Mouse (Mus musculus) spleen, adult 2 months (tissue): ENCODE measurements at regions not wholly inside any gene's neighbourhood (a gene's known extent, or its start where the extent isn't known, plus 50 kb on each side); places are given as distances from the start of the nearest gene placed in this dataset.

Experiments used
- DNase-seq, 2 experiments: peaks; one replicate each; pipeline versions ENCODE4 v3.0.0 to v3.0.0-alpha.2; 2012 to 2021; ENCODE audit warnings: low spot score in 2 of 2, low read depth in 1 of 2
- H3K27ac ChIP-seq: fragments of 200-500 bp; 2 replicates; pipeline ENCODE4 v1.5.1; 2012; ENCODE audit warnings: low read length, inconsistent platforms; ENCODE audit not compliant: insufficient read depth
- H3K27me3 ChIP-seq: fragments of 200-500 bp; 2 replicates; pipeline ENCODE4 v1.6.1; 2012; ENCODE audit warnings: mild to moderate bottlenecking, moderate library complexity, low read length, inconsistent platforms; ENCODE audit not compliant: control insufficient read depth, insufficient read depth
- H3K36me3 ChIP-seq: fragments of 200-500 bp; 2 replicates; pipeline ENCODE4 v1.6.1; 2012; ENCODE audit warnings: mild to moderate bottlenecking, low read length, inconsistent platforms; ENCODE audit not compliant: control insufficient read depth, insufficient read depth
- H3K4me1 ChIP-seq: fragments of 200-500 bp; 2 replicates; pipeline ENCODE4 v1.6.1; 2011; ENCODE audit warnings: inconsistent platforms; ENCODE audit not compliant: control insufficient read depth, insufficient read depth, insufficient read length
- H3K4me3 ChIP-seq: fragments of 200-500 bp; 2 replicates; pipeline ENCODE4 v1.5.1; 2011; ENCODE audit warnings: mild to moderate bottlenecking, inconsistent platforms; ENCODE audit not compliant: insufficient read depth, insufficient read length; ENCODE audit errors: extremely low read depth
- CTCF ChIP-seq: fragments of 200-500 bp; IDR thresholded peaks from 2 replicates; pipeline ENCODE4 v1.5.1; 2011; ENCODE audit warnings: mild to moderate bottlenecking, inconsistent platforms; ENCODE audit not compliant: insufficient read depth, insufficient read length, insufficient replicate concordance; ENCODE audit errors: extremely low read depth
- POLR2A ChIP-seq: fragments of 200-500 bp; IDR thresholded peaks from 2 replicates; pipeline ENCODE4 v1.6.1; 2011; ENCODE audit warnings: low read depth, low read length, inconsistent platforms
- WGBS: fragments of 180-500 bp; shearing (Covaris S2); methylation state at CpG from one replicate; pipeline ENCODE4 v1.1.7; 2018; 5-methylcytosine and 5-hydroxymethylcytosine counted together

DNA sequence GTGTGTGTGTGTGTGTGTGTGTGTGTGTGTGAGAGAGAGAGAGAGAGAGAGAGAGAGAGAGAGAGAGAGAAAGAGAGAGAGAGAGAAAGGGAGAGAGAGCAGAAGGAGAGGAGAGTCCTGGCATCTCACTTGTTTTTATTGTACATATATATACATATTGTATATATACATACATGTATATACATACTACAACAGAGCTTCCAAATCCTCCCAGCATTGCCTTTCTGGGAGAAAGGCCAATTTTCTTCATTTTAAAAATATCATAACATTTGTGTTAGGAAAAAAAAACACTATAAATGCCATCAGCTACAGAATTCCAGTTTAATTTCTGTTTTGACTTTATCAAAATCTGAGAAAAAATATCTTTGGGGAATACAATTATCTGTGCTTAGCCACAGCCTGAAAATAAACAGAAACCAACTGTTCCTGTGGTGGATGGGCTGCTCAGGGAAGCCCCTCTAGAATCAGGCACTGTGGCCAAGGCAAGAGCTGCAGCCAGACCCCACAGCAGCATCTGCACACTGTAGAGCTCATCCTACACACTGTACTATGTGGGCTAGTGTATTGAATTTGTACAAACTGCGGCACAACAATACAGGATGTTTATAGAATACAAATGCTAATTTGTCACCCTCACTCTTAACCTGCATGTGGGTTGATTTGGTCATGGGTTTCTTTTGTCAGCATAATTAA, 64.6 kb upstream of the Mgmt start:
- H3K4me1 ChIP-seq: no peaks in the 10 kb centered on the region
- H3K4me3 ChIP-seq: no peak overlapping the region
- no peaks in the 10 kb centered on the region for H3K27me3 ChIP-seq
- TF ChIP-seq CTCF (no peak), POLR2A (no peak)
- WGBS: 93% methylated on average over 1 of the region's 1 CpGs
- no peaks in the 10 kb centered on the region for H3K36me3 ChIP-seq
- DNase-seq: no peak
- no peak overlapping the region for H3K27ac ChIP-seq

DNA sequence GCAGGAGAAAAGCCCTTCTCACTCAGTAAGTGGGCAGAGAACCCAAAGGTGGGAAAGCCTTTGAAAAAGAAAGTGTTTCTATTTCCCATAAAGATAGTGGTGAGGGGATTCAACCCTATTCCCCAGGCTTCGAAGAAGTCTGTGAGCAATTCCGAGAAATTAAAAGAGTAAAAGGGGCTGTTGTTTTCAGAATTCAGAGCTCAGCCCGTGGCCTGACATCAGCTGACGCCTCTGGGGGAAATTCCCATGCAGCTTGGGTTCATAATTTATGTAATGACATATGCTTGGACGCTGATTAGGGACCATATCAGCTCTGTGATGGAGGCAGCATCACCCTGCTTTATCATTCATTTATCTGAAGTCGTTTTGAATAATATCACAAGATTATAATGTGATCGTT, 62.0 kb upstream of the Mgmt start:
- TF ChIP-seq CTCF (no peak), POLR2A (no peak)
- no peak for DNase-seq
- H3K4me3 ChIP-seq: no peak overlapping the region
- no peaks in the 10 kb centered on the region for H3K4me1 ChIP-seq
- H3K27me3 ChIP-seq: no peaks in the 10 kb centered on the region
- H3K36me3 ChIP-seq: no peaks in the 10 kb centered on the region
- no peak overlapping the region for H3K27ac ChIP-seq
- WGBS: 75% methylated on average over 7 of the region's 7 CpGs

DNA sequence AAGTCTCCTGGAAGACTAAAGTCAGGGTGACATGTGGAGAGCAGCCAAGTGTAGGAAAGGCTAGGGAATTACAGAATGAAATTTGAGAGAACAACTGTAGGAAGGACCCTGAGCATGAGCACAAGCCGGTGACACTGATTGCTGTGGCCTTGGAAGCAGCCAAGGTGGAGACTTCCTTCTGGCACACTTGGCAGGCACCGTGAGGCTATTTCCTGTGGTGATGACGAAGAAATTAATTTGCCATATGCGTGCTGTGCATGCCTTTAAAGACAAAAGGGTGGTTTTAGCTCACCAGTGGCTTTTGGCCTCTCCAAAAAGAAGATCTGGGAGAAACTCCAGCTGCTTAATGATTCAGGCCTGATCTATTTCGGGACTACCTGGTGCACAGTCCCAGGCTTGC, 55.4 kb upstream of the Mgmt start:
- DNase-seq: no peak
- H3K36me3 ChIP-seq: no peaks in the 10 kb centered on the region
- no peaks in the 10 kb centered on the region for H3K4me1 ChIP-seq
- no peak overlapping the region for H3K27ac ChIP-seq
- no peaks in the 10 kb centered on the region for H3K27me3 ChIP-seq
- TF ChIP-seq POLR2A (no peak), CTCF (no peak)
- no peak overlapping the region for H3K4me3 ChIP-seq
- WGBS: 38% methylated on average over 5 of the region's 5 CpGs

DNA sequence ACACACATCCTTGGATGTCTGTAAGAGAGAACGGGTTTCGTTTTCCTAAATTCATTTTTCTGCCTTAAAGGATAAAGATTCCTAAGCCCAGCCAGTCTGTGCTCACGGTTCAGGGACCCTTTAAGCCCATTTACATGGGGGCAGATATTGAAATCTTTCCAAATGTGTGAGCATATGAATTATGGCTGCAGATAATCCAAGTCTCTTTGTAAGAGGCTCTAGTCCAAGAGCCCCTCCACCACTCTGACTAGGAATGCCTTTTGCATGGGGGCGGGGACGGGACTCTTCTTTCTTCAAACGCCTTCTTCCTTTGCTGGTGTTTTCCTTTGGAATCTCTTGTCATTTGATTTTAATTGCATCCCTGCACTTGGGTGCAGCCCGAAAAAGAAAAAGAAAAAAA, 54.2 kb upstream of the Mgmt start:
- no peak for TF ChIP-seq CTCF
- TF ChIP-seq POLR2A: no peak
- Histone ChIP-seq H3K27ac (no peak overlapping the region), H3K4me1 (no peaks in the 10 kb centered on the region), H3K36me3 (no peaks in the 10 kb centered on the region), H3K27me3 (no peaks in the 10 kb centered on the region), H3K4me3 (no peak overlapping the region)
- no peak for DNase-seq
- 88% methylated on average over 7 of the region's 7 CpGs for WGBS

DNA sequence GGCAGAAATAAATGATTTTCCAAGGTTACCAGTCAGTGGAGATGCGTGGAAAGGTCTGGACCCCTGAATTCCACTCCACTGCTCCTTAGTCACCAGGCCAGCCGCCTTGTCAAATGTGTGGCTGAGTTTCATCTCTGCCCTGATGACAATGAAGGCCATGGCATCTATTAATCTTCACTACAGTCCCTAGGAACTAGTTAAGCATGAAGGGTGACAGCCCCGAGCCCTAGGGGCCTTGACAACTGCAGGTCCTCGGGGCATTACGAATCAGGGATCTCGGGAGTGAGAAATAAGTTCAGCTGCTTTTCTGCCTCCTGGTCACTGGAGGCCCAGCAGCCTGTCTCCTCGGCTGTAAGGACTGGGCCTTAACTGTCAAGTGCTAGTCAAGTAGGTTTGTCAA, 51.7 kb upstream of the Mgmt start:
- H3K4me3 ChIP-seq: no peak overlapping the region
- TF ChIP-seq POLR2A (no peak), CTCF (no peak)
- no peaks in the 10 kb centered on the region for H3K36me3 ChIP-seq
- no peak for DNase-seq
- H3K27me3 ChIP-seq: no peaks in the 10 kb centered on the region
- H3K27ac ChIP-seq: no peak overlapping the region
- H3K4me1 ChIP-seq: no peaks in the 10 kb centered on the region
- WGBS: 92% methylated on average over 7 of the region's 7 CpGs

DNA sequence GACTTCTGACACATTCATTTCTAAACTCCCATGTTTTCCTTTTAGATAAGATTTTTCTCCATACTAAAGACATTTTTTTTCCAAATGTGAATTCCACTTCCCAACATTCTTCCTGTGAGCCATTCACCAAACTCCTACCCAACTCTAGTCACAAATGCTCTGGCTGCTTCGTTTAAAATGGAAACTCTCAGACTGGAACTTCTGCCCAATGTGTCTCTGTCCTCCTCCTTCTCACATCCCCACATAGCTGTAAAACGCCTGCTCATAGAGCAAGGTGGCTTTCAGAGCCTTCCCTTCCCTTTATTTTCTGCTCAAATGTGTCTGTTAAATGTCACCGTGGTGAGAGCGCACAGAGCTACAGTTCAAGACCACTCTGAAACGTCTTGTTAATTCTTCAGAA, 50.1 kb upstream of the Mgmt start:
- no peak for DNase-seq
- H3K4me3 ChIP-seq: no peak overlapping the region
- no peaks in the 10 kb centered on the region for H3K27me3 ChIP-seq
- H3K4me1 ChIP-seq: no peaks in the 10 kb centered on the region
- TF ChIP-seq POLR2A (no peak), CTCF (no peak)
- H3K27ac ChIP-seq: no peak overlapping the region
- H3K36me3 ChIP-seq: no peaks in the 10 kb centered on the region
- 46% methylated on average over 5 of the region's 5 CpGs for WGBS
